Mouse (Mus musculus) brain, embryonic 14.5 days (tissue): ENCODE measurements around the gene Hdac7.

Experiments
- CTCF ChIP-seq: fragments of 200-500 bp; IDR thresholded peaks from 2 replicates; pipeline ENCODE4 v1.5.1; 2012; ENCODE audit warnings: inconsistent platforms, mild to moderate bottlenecking, moderate library complexity, borderline replicate concordance; ENCODE audit not compliant: insufficient read depth, insufficient read length; ENCODE audit errors: extremely low read depth
- POLR2A ChIP-seq: fragments of 200-500 bp; IDR thresholded peaks from 2 replicates; pipeline ENCODE4 v1.6.1; 2012; ENCODE audit warnings: mild to moderate bottlenecking, inconsistent platforms, borderline replicate concordance; ENCODE audit not compliant: poor library complexity, insufficient read depth, insufficient read length, severe bottlenecking; ENCODE audit errors: extremely low read depth

DNA sequence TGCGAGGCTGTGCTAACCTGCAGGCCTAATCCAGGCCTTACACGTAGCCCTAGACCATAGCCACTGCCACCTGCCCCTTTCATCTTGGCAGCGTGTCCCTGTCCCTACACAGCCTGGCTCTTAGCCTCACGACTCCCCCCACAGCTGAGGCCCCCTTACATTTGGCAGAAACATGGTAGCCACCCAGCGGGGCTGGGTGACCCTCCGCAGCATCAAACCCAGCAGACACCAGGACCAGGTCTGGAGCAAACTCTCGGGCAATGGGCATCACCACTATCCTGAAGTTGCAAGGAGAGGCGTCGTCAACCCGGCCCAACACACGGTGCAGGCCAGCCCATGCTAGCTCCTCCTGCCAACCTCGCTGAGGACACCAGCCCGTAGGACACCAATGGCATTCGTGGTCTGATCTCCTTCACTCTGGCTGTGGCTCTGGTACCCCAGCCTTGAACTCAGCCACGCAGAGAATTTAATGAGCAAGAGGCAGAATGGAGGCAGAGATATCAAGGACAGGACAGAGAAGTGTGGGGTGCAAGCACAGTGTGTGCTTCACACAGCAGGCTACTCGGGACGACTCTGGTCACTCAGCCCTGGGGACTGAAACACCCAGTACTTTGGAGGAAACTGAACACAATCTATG, 47.5 kb downstream of the Hdac7 start:
- TF ChIP-seq CTCF (no peak), POLR2A (no peak)
